Mouse (Mus musculus) kidney, postnatal 25 days (tissue): Measurements from ENCODE around the gene Lrrc42.
A peak's percentile ranks its signal among the peaks of the same experiment; 100 is the strongest.

Experiments
- DNase-seq, 2 experiments: peaks; one replicate each; pipeline ENCODE4 v3.0.0; 2021; ENCODE audit warnings: mixed read lengths in 2 of 2

Lrrc42 gene

GRCm38 (mm10) chr4:107248061-107248460, 5.3 kb downstream of the Lrrc42 start:
- DNase-seq, result no peak

- DNase-seq, result no peak
These were observed 6.2 kb downstream of the Lrrc42 start for GRCm38 (mm10) chr4:107247110-107247509.

- DNase-seq, result no peak
These were observed 7.3 kb downstream of the Lrrc42 start for GRCm38 (mm10) chr4:107246040-107246439.

- no peak for DNase-seq
These were observed 8.0 kb downstream of the Lrrc42 start for GRCm38 (mm10) chr4:107245368-107245767.

- DNase-seq, result no peak
These were observed 9.7 kb downstream of the Lrrc42 start for GRCm38 (mm10) chr4:107243365-107244333.

- DNase-seq, result no peak
These were observed 13.1 kb downstream of the Lrrc42 start for GRCm38 (mm10) chr4:107240196-107240595.

GRCm38 (mm10) chr4:107238253-107238652, 15.1 kb downstream of the Lrrc42 start:
- DNase-seq, result no peak

- no peak for DNase-seq
These were observed 21.1 kb downstream of the Lrrc42 start for GRCm38 (mm10) chr4:107232219-107232618.

- DNase-seq, result no peak
These were observed 27.0 kb downstream of the Lrrc42 start for GRCm38 (mm10) chr4:107226313-107226712.

- DNase-seq, result peak in 1 of 2 experiments; percentile 52
These were observed 29.8 kb downstream of the Lrrc42 start for GRCm38 (mm10) chr4:107223225-107224204.

GRCm38 (mm10) chr4:107221524-107221923, 31.8 kb downstream of the Lrrc42 start:
- DNase-seq, result no peak

GRCm38 (mm10) chr4:107217574-107217973, 35.8 kb downstream of the Lrrc42 start:
- DNase-seq, result no peak

GRCm38 (mm10) chr4:107213279-107214011, 39.9 kb downstream of the Lrrc42 start:
- DNase-seq, result no peak

- no peak for DNase-seq
These were observed 41.4 kb downstream of the Lrrc42 start for GRCm38 (mm10) chr4:107211936-107212335.

- DNase-seq, result no peak
These were observed 41.9 kb downstream of the Lrrc42 start for GRCm38 (mm10) chr4:107211465-107211864.

GRCm38 (mm10) chr4:107210483-107211097, 42.7 kb downstream of the Lrrc42 start:
- no peak for DNase-seq

- DNase-seq, result no peak
These were observed 44.5 kb downstream of the Lrrc42 start, which contains the start of gene Ldlrad1 for GRCm38 (mm10) chr4:107208880-107209279. Gene Ldlrad1, plus strand, starts transcription at chr4:107209180.

GRCm38 (mm10) chr4:107207016-107207415, 46.3 kb downstream of the Lrrc42 start:
- DNase-seq, result no peak

- no peak for DNase-seq
These were observed 50.3 kb downstream of the Lrrc42 start for GRCm38 (mm10) chr4:107203001-107203400.

- no peak for DNase-seq
These were observed 51.6 kb downstream of the Lrrc42 start for GRCm38 (mm10) chr4:107201779-107202178.

GRCm38 (mm10) chr4:107198072-107198471, 55.3 kb downstream of the Lrrc42 start:
- DNase-seq, result no peak

GRCm38 (mm10) chr4:107196454-107196853, 56.9 kb downstream of the Lrrc42 start:
- DNase-seq, result no peak
